Mouse (Mus musculus): Measurements from ENCODE around the gene Tmem234. TPM values are rescaled to one million over a fixed set of nuclear protein-coding genes. Genes with fewer than 3 reads are reported as not detected.

Tmem234 gene
- polyA plus RNA-seq, 1 experiment, result 53.2 TPM

DNA sequence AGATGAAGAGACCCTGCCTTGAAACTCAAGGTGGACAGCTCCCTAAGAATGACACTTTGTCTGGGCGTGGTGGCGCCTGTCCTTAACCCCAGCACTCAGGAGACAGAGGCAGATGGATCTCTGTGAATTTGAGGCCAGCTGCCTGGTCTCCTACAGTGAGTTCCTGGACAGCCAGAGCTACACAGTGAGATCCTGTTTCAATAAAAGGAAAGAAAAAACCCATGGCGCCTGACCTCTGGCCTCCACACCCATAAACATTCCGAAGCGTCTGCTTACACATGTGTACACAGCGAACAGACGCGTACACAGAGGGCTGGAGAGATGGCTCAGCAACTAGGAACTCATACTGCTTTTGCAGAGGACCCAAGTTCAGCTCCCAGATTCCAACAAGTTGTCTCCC, 36.8 kb upstream of the Tmem234 start:
- peaks cover 13% of the 10 kb centered on the region for H3K4me1 ChIP-seq (ENCODE audit: control insufficient read depth)
- H3K4me3 ChIP-seq (replicated peaks), result no peak overlapping the region
- H3K9me3 ChIP-seq (ENCODE audit: control insufficient read depth, low read length), result no peaks in the 10 kb centered on the region
- no peak for TF ChIP-seq GATA1 (IDR thresholded peaks at IDR 0.05; ENCODE audit: low read length)
- no peak for TF ChIP-seq TAL1 (IDR thresholded peaks at IDR 0.05; ENCODE audit: low read length)
- H3K36me3 ChIP-seq (ENCODE audit: control insufficient read depth), result no peaks in the 10 kb centered on the region
- H3K27me3 ChIP-seq (ENCODE audit: control insufficient read depth), result no peaks in the 10 kb centered on the region; the same call in 1 of the 2 replicates

DNA sequence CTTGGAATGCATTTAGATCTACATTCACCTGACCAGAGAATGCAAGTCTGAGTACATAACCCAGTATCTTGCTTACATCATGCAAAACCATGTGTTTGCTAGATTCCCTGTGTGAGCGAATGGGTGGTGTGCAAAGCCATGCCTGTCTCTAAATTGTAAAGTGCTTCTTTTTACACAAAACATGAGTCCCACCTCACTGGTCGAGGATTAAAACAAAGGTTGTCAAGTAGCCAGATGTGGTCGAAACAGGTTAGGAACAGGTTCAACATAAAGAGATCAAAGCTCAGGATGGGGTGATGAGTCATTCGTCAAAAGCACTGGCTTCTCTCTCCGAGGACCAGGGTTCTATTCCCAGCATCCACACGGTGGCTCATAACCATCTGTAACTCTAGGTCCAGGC, 35.3 kb upstream of the Tmem234 start:
- Histone ChIP-seq H3K4me3 (replicated peaks) (no peak overlapping the region), H3K36me3 (ENCODE audit: control insufficient read depth) (no peaks in the 10 kb centered on the region), H3K27me3 (ENCODE audit: control insufficient read depth) (no peaks in the 10 kb centered on the region; the same call in 1 of the 2 replicates), H3K4me1 (ENCODE audit: control insufficient read depth) (peaks cover 11% of the 10 kb centered on the region), H3K9me3 (ENCODE audit: control insufficient read depth, low read length) (no peaks in the 10 kb centered on the region)
- TF ChIP-seq GATA1 (IDR thresholded peaks at IDR 0.05; ENCODE audit: low read length) (no peak), TAL1 (IDR thresholded peaks at IDR 0.05; ENCODE audit: low read length) (no peak)

DNA sequence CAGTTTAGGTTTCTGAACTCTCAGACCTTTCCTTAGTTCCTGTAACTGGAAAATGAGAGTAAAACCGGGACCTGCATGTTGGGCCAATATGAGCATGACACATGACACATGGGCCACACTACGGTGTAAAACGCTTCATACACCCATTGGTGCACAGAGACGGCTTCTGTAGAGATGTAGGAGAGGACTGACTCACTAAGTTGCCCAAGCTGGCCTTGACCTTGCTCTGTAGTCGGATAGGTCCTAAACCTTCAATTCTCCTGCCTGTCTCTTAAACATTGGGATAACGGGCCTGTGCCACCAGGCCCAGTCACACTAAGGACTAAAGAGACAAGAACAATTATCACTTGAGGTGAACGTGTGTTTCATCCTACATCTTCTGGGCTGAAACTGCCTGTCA, 32.1 kb upstream of the Tmem234 start:
- Histone ChIP-seq H3K36me3 (ENCODE audit: control insufficient read depth) (no peaks in the 10 kb centered on the region), H3K4me1 (ENCODE audit: control insufficient read depth) (no peaks in the 10 kb centered on the region), H3K9me3 (ENCODE audit: control insufficient read depth, low read length) (no peaks in the 10 kb centered on the region), H3K4me3 (replicated peaks) (no peak overlapping the region), H3K27me3 (ENCODE audit: control insufficient read depth) (peaks cover 9% of the 10 kb centered on the region)
- TF ChIP-seq GATA1 (IDR thresholded peaks at IDR 0.05; ENCODE audit: low read length), result no peak
- no peak for TF ChIP-seq TAL1 (IDR thresholded peaks at IDR 0.05; ENCODE audit: low read length)

DNA sequence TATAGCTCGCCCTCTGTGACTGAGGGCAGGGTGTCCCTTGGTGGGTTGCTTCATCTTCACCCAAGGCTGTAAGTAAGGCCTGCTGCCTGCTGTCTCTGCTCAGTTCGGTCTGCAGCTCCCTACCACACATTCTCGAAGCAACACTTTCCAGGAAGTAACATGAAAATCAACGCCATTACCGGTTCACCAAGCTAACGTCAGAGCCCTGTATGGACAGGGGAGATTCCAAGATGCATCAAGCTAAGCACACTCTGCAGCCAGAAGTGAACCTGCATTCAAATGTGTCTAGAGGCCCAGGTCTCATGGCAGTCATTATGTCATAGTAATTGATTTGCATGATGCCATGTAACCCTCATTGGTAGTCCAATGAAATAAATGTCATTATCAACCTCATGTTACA, 30.4 kb upstream of the Tmem234 start:
- H3K4me3 ChIP-seq (replicated peaks), result no peak overlapping the region
- no peaks in the 10 kb centered on the region for H3K9me3 ChIP-seq (ENCODE audit: control insufficient read depth, low read length)
- H3K36me3 ChIP-seq (ENCODE audit: control insufficient read depth), result no peaks in the 10 kb centered on the region
- TF ChIP-seq GATA1 (IDR thresholded peaks at IDR 0.05; ENCODE audit: low read length) (no peak), TAL1 (IDR thresholded peaks at IDR 0.05; ENCODE audit: low read length) (no peak)
- H3K4me1 ChIP-seq (ENCODE audit: control insufficient read depth), result peaks cover 2% of the 10 kb centered on the region
- peaks cover 14% of the 10 kb centered on the region for H3K27me3 ChIP-seq (ENCODE audit: control insufficient read depth)

DNA sequence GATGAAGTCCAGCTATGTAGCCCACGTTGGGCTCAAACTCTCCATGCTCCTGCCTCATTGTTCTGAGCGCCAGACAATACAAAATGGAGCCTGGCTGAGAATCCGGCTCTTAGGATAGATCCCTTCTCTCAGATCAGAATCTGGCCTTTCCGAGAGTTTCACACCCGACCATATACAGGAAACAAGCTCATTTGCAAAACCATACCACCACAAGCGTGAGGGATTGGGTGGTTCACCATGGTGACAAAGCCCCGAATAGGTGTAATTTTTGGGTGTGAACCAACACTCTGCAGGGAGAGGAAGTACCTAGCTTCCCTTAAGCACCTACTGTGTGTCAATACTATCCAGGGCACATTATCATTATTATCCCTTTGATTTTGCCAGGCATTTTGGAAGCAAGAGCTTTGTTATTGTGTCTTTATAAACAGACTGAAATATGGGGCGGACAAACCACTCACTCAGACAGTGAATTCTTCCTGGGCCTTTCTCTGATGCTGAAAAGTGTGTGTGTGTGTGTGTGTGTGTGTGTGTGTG, 28.9 kb upstream of the Tmem234 start:
- Histone ChIP-seq H3K27me3 (ENCODE audit: control insufficient read depth) (peaks cover 25% of the 10 kb centered on the region), H3K9me3 (ENCODE audit: control insufficient read depth, low read length) (no peaks in the 10 kb centered on the region), H3K4me3 (replicated peaks) (no peak overlapping the region), H3K4me1 (ENCODE audit: control insufficient read depth) (peaks cover 4% of the 10 kb centered on the region), H3K36me3 (ENCODE audit: control insufficient read depth) (no peaks in the 10 kb centered on the region)
- no peak for TF ChIP-seq TAL1 (IDR thresholded peaks at IDR 0.05; ENCODE audit: low read length)
- no peak for TF ChIP-seq GATA1 (IDR thresholded peaks at IDR 0.05; ENCODE audit: low read length)

DNA sequence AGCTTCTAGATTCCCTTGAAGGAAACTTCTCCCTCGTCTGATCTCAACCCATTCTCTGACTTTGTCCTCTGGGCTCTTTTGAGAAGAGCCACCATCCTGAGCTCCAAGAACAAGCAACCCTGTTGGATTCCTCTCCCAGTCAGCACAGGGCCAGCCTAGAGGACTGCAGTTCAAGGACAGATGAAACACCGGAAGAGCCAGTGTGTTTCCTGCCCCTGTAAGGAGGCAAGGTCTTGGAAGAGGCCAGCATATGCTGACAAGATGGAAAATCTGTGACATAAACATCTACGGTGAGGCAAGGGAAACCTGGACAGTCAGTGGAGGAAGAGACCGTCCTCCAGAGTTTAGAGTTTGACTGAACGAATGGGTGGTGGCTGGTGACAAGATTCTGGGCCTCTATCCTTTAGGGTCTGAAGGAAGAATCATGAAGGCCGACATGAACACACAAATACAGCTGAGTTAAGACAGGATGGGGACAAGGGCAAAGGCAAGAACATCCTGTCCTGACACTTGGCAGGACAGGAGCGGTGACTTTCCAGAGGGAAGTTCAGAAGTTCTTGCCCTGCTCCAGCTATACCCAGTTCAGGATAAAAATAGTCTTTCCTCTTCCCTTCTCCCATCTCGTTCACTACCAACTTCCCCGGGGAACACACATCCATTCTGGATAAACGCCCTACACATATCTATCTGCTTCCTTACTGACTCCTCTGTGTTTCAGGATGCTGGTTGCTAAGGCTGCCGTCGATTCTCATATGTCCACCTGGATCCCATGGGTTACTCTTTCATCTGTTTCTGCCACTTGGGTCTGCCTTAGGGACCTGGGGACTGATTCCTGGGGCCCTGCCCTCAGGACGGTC, 28.0 kb upstream of the Tmem234 start:
- TF ChIP-seq GATA1 (IDR thresholded peaks at IDR 0.05; ENCODE audit: low read length) (no peak), TAL1 (IDR thresholded peaks at IDR 0.05; ENCODE audit: low read length) (no peak)
- H3K4me1 ChIP-seq (ENCODE audit: control insufficient read depth), result peaks cover 10% of the 10 kb centered on the region
- no peak overlapping the region for H3K4me3 ChIP-seq (replicated peaks)
- H3K27me3 ChIP-seq (ENCODE audit: control insufficient read depth), result peaks cover 32% of the 10 kb centered on the region
- H3K9me3 ChIP-seq (ENCODE audit: control insufficient read depth, low read length), result no peaks in the 10 kb centered on the region
- no peaks in the 10 kb centered on the region for H3K36me3 ChIP-seq (ENCODE audit: control insufficient read depth)

DNA sequence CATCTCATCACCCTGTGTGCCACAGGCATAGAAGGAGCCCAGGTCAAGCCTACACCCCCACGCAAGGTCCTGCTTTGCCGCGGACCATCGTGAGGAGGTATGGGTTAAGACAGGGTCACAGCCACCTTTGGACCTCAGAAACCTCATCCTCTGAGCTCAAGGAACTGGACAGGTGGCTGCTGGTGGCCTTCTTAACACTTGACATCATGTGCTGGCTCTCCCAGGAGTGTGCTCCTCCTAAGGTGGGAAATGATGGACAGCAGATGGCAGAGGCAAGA, 27.4 kb upstream of the Tmem234 start:
- no peak overlapping the region for H3K4me3 ChIP-seq (replicated peaks)
- H3K9me3 ChIP-seq (ENCODE audit: control insufficient read depth, low read length), result no peaks in the 10 kb centered on the region
- H3K36me3 ChIP-seq (ENCODE audit: control insufficient read depth), result no peaks in the 10 kb centered on the region
- peaks cover 10% of the 10 kb centered on the region for H3K4me1 ChIP-seq (ENCODE audit: control insufficient read depth)
- peaks cover 35% of the 10 kb centered on the region for H3K27me3 ChIP-seq (ENCODE audit: control insufficient read depth)
- TF ChIP-seq TAL1 (IDR thresholded peaks at IDR 0.05; ENCODE audit: low read length) (no peak), GATA1 (IDR thresholded peaks at IDR 0.05; ENCODE audit: low read length) (no peak)

DNA sequence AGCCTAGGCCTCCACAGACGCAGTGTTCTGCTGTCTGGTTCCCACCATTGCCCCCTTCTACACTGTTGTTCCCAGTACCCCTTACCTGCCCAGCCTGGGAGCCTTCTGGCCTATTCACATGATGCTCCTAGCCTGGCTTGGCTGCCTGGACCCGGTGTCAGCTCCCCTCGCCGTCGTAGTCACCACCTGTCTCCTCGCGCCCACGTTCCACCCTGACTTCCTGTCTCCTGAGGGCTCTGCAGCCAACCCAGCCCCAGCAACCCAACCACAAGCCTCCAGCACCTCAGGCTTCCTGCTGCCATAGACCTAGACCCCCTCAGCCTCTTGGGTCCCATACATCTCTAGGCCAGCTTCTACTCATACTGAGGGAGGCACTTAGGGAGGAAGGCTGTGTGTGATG, 27.0 kb upstream of the Tmem234 start, which contains the start of gene Lck:
Lck (minus strand) TSS at position 212 of the 400 bp plus-strand sequence.
- peaks cover 10% of the 10 kb centered on the region for H3K4me1 ChIP-seq (ENCODE audit: control insufficient read depth)
- TF ChIP-seq GATA1 (IDR thresholded peaks at IDR 0.05; ENCODE audit: low read length), result no peak
- TF ChIP-seq TAL1 (IDR thresholded peaks at IDR 0.05; ENCODE audit: low read length), result no peak
- no peaks in the 10 kb centered on the region for H3K36me3 ChIP-seq (ENCODE audit: control insufficient read depth)
- no peaks in the 10 kb centered on the region for H3K9me3 ChIP-seq (ENCODE audit: control insufficient read depth, low read length)
- H3K27me3 ChIP-seq (ENCODE audit: control insufficient read depth), result peaks cover 39% of the 10 kb centered on the region
- no peak within 1 kb of the TSS for H3K4me3 ChIP-seq (replicated peaks)

DNA sequence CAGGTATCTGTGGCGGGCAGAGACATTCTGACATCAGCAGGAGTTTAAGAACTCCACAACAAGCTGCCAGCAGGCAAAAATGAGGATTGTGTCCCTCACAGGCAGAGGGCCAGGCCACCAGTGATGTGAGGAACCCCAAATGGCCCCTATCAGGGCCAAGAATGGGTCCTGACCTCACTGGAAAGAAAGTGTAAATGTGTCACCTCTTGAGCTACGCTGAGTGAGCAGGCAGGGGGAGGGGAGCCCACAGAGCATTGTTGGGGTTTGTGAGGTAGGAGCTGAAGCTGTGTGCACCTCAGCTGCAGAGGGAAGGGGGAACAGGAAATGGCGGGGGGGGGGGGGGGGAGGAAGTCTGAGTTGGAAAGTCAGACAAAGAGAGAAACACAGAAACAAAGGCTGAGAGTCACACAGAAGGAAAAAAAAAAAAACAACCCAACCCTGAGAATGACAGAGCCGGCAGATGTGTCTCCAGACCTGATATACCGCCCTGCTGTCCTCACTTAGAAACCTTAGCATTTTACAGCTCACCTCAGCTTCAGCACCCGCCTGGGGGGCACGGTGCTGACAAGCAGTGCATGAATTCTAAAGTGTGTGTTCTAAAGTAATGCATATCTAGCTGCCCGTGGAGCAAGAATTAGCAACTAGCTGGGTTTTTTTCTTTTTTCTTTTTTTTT, 25.2 kb upstream of the Tmem234 start:
- Histone ChIP-seq H3K9me3 (ENCODE audit: control insufficient read depth, low read length) (no peaks in the 10 kb centered on the region), H3K36me3 (ENCODE audit: control insufficient read depth) (no peaks in the 10 kb centered on the region), H3K27me3 (ENCODE audit: control insufficient read depth) (peaks cover 42% of the 10 kb centered on the region), H3K4me1 (ENCODE audit: control insufficient read depth) (peaks cover 12% of the 10 kb centered on the region), H3K4me3 (replicated peaks) (no peak overlapping the region)
- no peak for TF ChIP-seq GATA1 (IDR thresholded peaks at IDR 0.05; ENCODE audit: low read length)
- no peak for TF ChIP-seq TAL1 (IDR thresholded peaks at IDR 0.05; ENCODE audit: low read length)
